Mouse (Mus musculus) ES-E14 (cell line): ENCODE measurements around the gene Gm498.

Source experiments
- HCFC1 ChIP-seq: IDR thresholded peaks from 2 replicates; pipeline ENCODE4 v1.6.1; 2012; ENCODE audit warnings: low read length, inconsistent platforms, borderline replicate concordance; ENCODE audit not compliant: insufficient read depth
- ZNF384 ChIP-seq: IDR thresholded peaks from 2 replicates; pipeline ENCODE4 v1.6.1; 2012; ENCODE audit warnings: low read depth, low read length, inconsistent platforms

DNA sequence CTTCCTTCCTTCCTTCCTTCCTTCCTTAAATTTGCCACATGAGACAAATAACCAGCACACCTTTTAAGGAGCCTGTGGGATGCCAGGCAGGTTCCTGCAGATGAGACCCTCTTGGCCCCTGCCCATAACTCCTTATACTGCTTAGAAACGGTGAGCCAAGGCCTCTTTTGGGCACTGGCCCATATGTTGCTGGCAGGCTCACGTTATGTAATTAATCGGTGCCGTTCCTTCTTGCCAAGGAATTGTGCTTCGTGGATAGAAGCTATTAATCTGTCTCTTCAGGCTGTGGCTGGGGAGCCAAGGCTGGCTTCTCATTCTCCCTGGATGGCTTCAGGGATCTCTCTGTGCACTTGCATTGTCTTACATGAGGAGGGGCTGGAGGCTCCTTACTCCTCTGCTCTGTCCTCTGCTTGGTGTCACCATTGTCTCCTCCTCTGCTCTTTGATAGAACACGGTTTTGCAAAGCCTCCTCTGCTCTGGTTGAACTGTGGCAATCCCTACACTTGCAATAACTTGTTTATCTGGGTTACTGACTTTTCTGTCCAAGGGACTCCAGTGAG is 77.9 kb downstream of the Gm498 start:
- TF ChIP-seq HCFC1 (no peak), ZNF384 (no peak)
